Mouse (Mus musculus) kidney, adult 2 months (tissue): Measurements from ENCODE around the gene Slc34a3.

Experiments
- CTCF ChIP-seq: fragments of 200-500 bp; conservative IDR thresholded peaks from 2 replicates; pipeline ENCODE4 v1.5.1; 2011; ENCODE audit warnings: low read depth, mild to moderate bottlenecking, control low read depth, low read length, moderate library complexity, mixed read lengths; ENCODE audit not compliant: insufficient read depth, insufficient read length
- POLR2A ChIP-seq: fragments of 200-500 bp; IDR thresholded peaks from one replicate; pipeline ENCODE4 v1.6.1; 2011; ENCODE audit warnings: low read depth, low read length, control low read depth

DNA sequence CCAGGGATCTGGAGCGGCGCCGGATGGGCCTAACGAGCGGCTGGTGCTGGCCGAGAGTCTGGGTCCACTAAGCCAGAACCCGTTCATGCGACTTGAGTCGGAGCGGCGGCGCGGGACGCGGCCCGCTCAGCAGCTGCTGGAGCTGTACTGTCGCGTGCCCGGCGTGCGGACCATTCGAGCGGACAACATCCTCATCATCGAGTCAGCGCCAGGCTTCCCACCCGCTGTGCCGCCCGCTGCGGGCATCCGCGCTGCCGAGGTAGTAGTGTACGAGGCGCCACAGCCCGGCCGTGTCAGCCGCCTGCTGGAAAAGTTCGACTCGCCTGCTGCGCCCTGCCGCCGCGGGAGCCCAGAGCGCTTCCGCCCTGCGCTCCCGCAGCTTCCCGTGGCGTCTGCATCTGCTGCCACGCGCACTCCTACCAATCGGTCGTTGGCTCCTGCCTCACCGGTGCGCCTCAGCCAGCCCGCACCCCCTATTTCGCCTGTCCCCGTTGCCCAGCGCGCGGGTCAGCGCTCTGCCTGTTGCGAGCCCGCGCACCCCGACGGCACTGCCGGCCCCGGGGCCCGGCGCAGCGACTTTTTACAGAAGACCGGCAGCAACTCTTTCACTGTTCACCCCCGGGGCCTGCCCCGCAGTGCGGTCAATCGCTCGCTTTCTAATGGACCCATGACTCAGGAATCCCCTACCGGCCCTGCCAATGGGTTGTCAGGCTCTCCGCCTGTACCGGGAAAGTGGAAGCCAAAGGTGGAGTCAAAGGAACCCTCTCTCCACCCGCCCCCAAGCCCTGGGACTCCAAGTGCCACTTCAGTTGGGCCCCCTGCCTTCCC is 28.8 kb upstream of the Slc34a3 start:
- TF ChIP-seq CTCF: no peak
- no peak for TF ChIP-seq POLR2A
